In genomic region chr10:18985516-18985915, GRCm38 (mm10) we compare ENCODE assay signal across 16 mouse cellular contexts.
"Had no signal": no experiment of that assay in that cellular context is flagged by ENCODE, and none has a peak within 500 bp of the region (broad histone marks: within the 10 kb centered on the region; RNA-seq: fewer than 3 reads in every experiment).

No protein-coding gene starts in this region.

- H3K27ac ChIP-seq: neural tube, embryonic 13.5 days; neural tube, embryonic 15.5 days; stomach, embryonic 15.5 days; stomach, postnatal 0 days had no signal

- H3K4me2 ChIP-seq: neural tube, embryonic 13.5 days; neural tube, embryonic 15.5 days; stomach, embryonic 15.5 days had no signal

- H3K36me3 ChIP-seq: neural tube, embryonic 13.5 days; neural tube, embryonic 15.5 days; stomach, embryonic 15.5 days had no signal

- DNase-seq: retina, postnatal 1 day; right cerebral cortex, adult 18-20 months; right cerebral cortex, postnatal 14 days; right cerebral cortex, postnatal 25 days; right cerebral cortex, postnatal 4 days; spleen, adult 18-20 months; thymus, adult 18-20 months; thymus, adult 2 months; thymus, postnatal 14 days; thymus, postnatal 25 days; thymus, postnatal 36 days; thymus, postnatal 4 days had no signal

- H3K27me3 ChIP-seq: neural tube, embryonic 13.5 days; neural tube, embryonic 15.5 days; stomach, embryonic 15.5 days had no signal

- H3K9me3 ChIP-seq: neural tube, embryonic 13.5 days; neural tube, embryonic 15.5 days; stomach, embryonic 15.5 days had no signal

- H3K4me3 ChIP-seq: neural tube, embryonic 13.5 days; neural tube, embryonic 15.5 days; stomach, embryonic 15.5 days had no signal

- H3K9ac ChIP-seq: neural tube, embryonic 13.5 days; neural tube, embryonic 15.5 days; stomach, embryonic 15.5 days had no signal

- H3K4me1 ChIP-seq: neural tube, embryonic 13.5 days; neural tube, embryonic 15.5 days; stomach, embryonic 15.5 days had no signal
